Mouse (Mus musculus) neural tube, embryonic 15.5 days (tissue): Measurements from ENCODE around the gene Eif3b. TPM values are rescaled to one million over a fixed set of nuclear protein-coding genes. Genes with fewer than 3 reads are reported as not detected.

Experiments used
- microRNA-seq: library from miRNA; unstranded; fragments of <30 nt; microRNA quantifications from one replicate; pipeline ENCODE4, GENCODE M21; 2017
- polyA plus RNA-seq: library from polyadenylated mRNA; unstranded; fragments of >200 nt; fragmentation: Nextera tagmentation; extraction: Ambion mirVana; gene quantifications from 2 replicates; pipeline ENCODE4 v1.2.1, GENCODE M21; 2015

The Eif3b gene
- polyA plus RNA-seq, 1 experiment from 2014 or later, result 80.0 TPM

Small RNA genes lying within 50 kb of the gene (microRNA-seq; reads per million reads assigned to microRNA genes)
- 0.69 reads per million for gene Mir7038

Other genes starting within 250 kb of the Eif3b start
- gene Mad1l1, start 97.8 kb upstream of the Eif3b start, polyA plus RNA-seq, result 29.6 and 34.3 TPM in 2 replicates
- 29.3 and 35.7 TPM in 2 replicates for gene Nudt1, start 97.7 kb upstream of the Eif3b start, polyA plus RNA-seq
- gene Mrm2, start 87.4 kb upstream of the Eif3b start, polyA plus RNA-seq, result 20.8 and 22.3 TPM in 2 replicates
- gene Snx8, start 30.1 kb upstream of the Eif3b start, polyA plus RNA-seq, result 30.0 and 36.7 TPM in 2 replicates
- not detected in 2 replicates for gene Gm4869, start 26.3 kb downstream of the Eif3b start, polyA plus RNA-seq
- 30.6 and 31.2 TPM in 2 replicates for gene Chst12, start 86.2 kb downstream of the Eif3b start, polyA plus RNA-seq
- 1.6 TPM in 1 of 2 replicates, not detected in the other for gene Grifin, start 145.7 kb downstream of the Eif3b start, polyA plus RNA-seq
- 16.7 and 19.4 TPM in 2 replicates for gene Lfng, start 188.0 kb downstream of the Eif3b start, polyA plus RNA-seq
- gene Ttyh3, start 229.7 kb downstream of the Eif3b start, polyA plus RNA-seq, result 58.8 and 63.9 TPM in 2 replicates